Mouse (Mus musculus): Measurements from ENCODE around the gene Foxg1.

DNA sequence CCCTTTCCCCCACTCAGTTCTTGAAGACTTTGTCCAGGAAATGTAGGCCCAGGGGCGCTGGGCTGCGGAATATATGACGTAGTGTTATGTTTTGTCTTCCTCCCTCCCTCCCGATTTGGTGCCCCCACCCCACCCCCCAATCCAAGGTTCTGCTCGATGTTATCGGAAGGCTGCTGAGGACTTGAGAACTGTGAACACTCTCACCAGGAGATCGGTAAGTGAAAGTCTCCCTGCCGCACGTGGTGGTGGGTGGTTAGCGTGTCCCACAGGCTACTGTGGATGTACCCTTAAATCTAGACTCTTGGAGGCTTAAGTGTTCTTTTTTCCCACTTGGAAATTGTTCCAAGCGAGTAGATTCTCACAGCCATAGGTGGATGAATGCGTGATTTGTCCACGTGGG lies 7.8 kb downstream of the Foxg1 start:
- TF ChIP-seq POLR2A (IDR thresholded peaks at IDR 0.05; ENCODE audit: control insufficient read depth, extremely low read depth, insufficient read depth, low read length, poor library complexity), result no peak
- TF ChIP-seq CTCF (IDR thresholded peaks at IDR 0.05; ENCODE audit: borderline replicate concordance, control insufficient read depth, extremely low read depth, insufficient read depth, low read length, poor library complexity), result no peak

Measured in thymus, adult 2 months (tissue).